Mouse (Mus musculus) lung, postnatal 0 days (tissue): ENCODE data around the gene Adgrg3.

Experiments
- CTCF ChIP-seq: IDR thresholded peaks from 2 replicates; pipeline ENCODE4 v1.5.1; 2016; ENCODE audit warnings: antibody characterized with exemption, mild to moderate bottlenecking
- EP300 ChIP-seq: IDR thresholded peaks from 2 replicates; pipeline ENCODE4 v1.6.1; 2016; ENCODE audit warnings: antibody characterized with exemption, mild to moderate bottlenecking, control low read depth

DNA sequence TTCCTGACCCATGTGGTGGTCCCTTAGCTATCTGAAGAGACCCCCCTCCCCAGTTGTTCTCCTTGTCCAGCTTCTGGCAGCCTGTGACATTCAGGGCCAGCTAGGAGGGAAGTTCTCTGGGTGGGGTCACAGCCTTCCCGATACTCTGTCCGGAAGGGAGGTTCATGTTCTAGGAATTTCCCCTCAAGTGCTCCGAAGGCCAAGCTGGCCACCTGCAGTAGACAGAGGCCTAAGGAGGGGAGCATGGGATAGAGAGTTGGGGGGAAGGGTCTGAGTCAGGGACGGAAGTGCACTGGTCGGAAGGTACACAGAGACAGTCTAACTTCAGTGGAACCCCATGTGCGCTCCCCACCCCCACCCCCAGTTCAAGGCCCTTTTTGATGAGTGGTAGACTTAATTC is 17.5 kb upstream of the Adgrg3 start:
- TF ChIP-seq CTCF: no peak
- TF ChIP-seq EP300: peak; percentile 85
